Mouse (Mus musculus) lung, embryonic 14.5 days (tissue): ENCODE data around the gene Megf8. TPM values are rescaled to one million over a fixed set of nuclear protein-coding genes. Genes with fewer than 3 reads are reported as not detected.
A peak's percentile ranks its signal among the peaks of the same experiment; 100 is the strongest.

ENCODE experiments used
- ATAC-seq: fragments of 200-750 bp; cut with Nextera tagmentation; 2 replicates; pipeline ENCODE4 v1.8.0; 2017; ENCODE audit warnings: mild to moderate bottlenecking, moderate TSS enrichment, moderate library complexity; ENCODE audit not compliant: insufficient read depth
- DNase-seq: peaks from one replicate; pipeline ENCODE4 v3.0.0-alpha.2; 2015
- H3K27ac ChIP-seq: fragments of 300-500 bp; sonication (generic); 2 replicates; pipeline ENCODE4 v1.5.1; 2014; ENCODE audit warnings: low read depth, mild to moderate bottlenecking, moderate library complexity
- H3K27me3 ChIP-seq: fragments of 300-500 bp; sonication (generic); 2 replicates; pipeline ENCODE4 v1.6.1; 2014; ENCODE audit warnings: low read length, control low read depth; ENCODE audit not compliant: insufficient read depth
- H3K36me3 ChIP-seq: fragments of 300-500 bp; sonication (generic); 2 replicates; pipeline ENCODE4 v1.6.1; 2014; ENCODE audit warnings: control low read depth; ENCODE audit not compliant: insufficient read depth
- H3K4me1 ChIP-seq: fragments of 300-500 bp; sonication (generic); 2 replicates; pipeline ENCODE4 v1.6.1; 2014; ENCODE audit warnings: antibody characterized with exemption, control low read depth; ENCODE audit not compliant: insufficient read depth
- H3K4me2 ChIP-seq: fragments of 300-500 bp; sonication (generic); 2 replicates; pipeline ENCODE4 v1.6.1; 2014; ENCODE audit warnings: mild to moderate bottlenecking
- H3K4me3 ChIP-seq: fragments of 300-500 bp; sonication (generic); 2 replicates; pipeline ENCODE4 v1.5.1; 2014; ENCODE audit warnings: low read depth, low read length
- H3K9ac ChIP-seq: fragments of 300-500 bp; sonication (generic); 2 replicates; pipeline ENCODE4 v1.6.1; 2014
- H3K9me3 ChIP-seq: fragments of 300-500 bp; sonication (generic); 2 replicates; pipeline ENCODE4 v1.6.1; 2016; ENCODE audit warnings: low read depth, low read length, control low read depth
- CTCF ChIP-seq: IDR thresholded peaks from 2 replicates; pipeline ENCODE4 v1.5.1; 2016; ENCODE audit warnings: antibody characterized with exemption, low read depth
- WGBS: fragments of 180-500 bp; shearing (Covaris S2); extraction: QIAGEN DNeasy Blood & Tissue Kit; methylation state at CpG from one replicate; pipeline ENCODE4 v1.1.7; 2014; 5-methylcytosine and 5-hydroxymethylcytosine counted together
- polyA plus RNA-seq: library from polyadenylated mRNA; unstranded; fragments of >200 nt; fragmentation: Nextera tagmentation; extraction: Ambion mirVana; gene quantifications from 2 replicates; pipeline ENCODE4 v1.2.1, GENCODE M21; 2014

Gene Megf8
- polyA plus RNA-seq, 1 experiment from 2014 or later: 14.9 TPM

- no peak overlapping the region for H3K9ac ChIP-seq
- H3K4me3 ChIP-seq: no peak overlapping the region
- H3K27ac ChIP-seq: no peak overlapping the region
- peak; percentile 46 for DNase-seq
- no peaks in the 10 kb centered on the region for H3K4me1 ChIP-seq
- peak; percentile 60 for TF ChIP-seq CTCF
- H3K36me3 ChIP-seq: peaks cover 14% of the 10 kb centered on the region; the same call in 1 of the 2 replicates
- H3K9me3 ChIP-seq: no peaks in the 10 kb centered on the region
- 2% methylated on average over 33 of the region's 33 CpGs for WGBS
- ATAC-seq: no peak; the same call in 1 of the 2 replicates
- H3K4me2 ChIP-seq: peak overlapping the region; percentile 31; the same call in 1 of the 2 replicates
- peaks cover 38% of the 10 kb centered on the region for H3K27me3 ChIP-seq
Measured at GRCm38 (mm10) chr7:25367632-25368293, 50.8 kb downstream of the Megf8 start.

GRCm38 (mm10) chr7:25368333-25368732 lies 51.4 kb downstream of the Megf8 start:
- H3K4me3 ChIP-seq: no peak overlapping the region
- H3K4me1 ChIP-seq: no peaks in the 10 kb centered on the region
- no peak overlapping the region for H3K27ac ChIP-seq
- H3K4me2 ChIP-seq: no peak overlapping the region
- no peak for TF ChIP-seq CTCF
- no peak for DNase-seq
- H3K9me3 ChIP-seq: no peaks in the 10 kb centered on the region
- 25% methylated on average over 12 of the region's 12 CpGs for WGBS
- peaks cover 9% of the 10 kb centered on the region; the same call in 1 of the 2 replicates for H3K36me3 ChIP-seq
- no peak for ATAC-seq
- peaks cover 38% of the 10 kb centered on the region for H3K27me3 ChIP-seq
- H3K9ac ChIP-seq: no peak overlapping the region

GRCm38 (mm10) chr7:25369058-25369749 lies 52.2 kb downstream of the Megf8 start, which contains the start of gene Cnfn:
Cnfn (minus strand) TSS chr7:25369724.
- DNase-seq: no peak
- Histone ChIP-seq H3K27me3 (peaks cover 38% of the 10 kb centered on the region), H3K4me1 (no peaks in the 10 kb centered on the region), H3K4me2 (no peak within 1 kb of the TSS), H3K9me3 (no peaks in the 10 kb centered on the region), H3K4me3 (no peak within 1 kb of the TSS), H3K9ac (no peak within 1 kb of the TSS), H3K36me3 (0 out of 2 replicates have a peak, but pooled peaks cover under 1% of the 10 kb centered on the region), H3K27ac (no peak within 1 kb of the TSS)
- 47% methylated on average over 12 of the region's 12 CpGs for WGBS
- ATAC-seq: no peak
- TF ChIP-seq CTCF: no peak

GRCm38 (mm10) chr7:25372441-25372840 lies 55.5 kb downstream of the Megf8 start:
- Histone ChIP-seq H3K36me3 (no peaks in the 10 kb centered on the region), H3K27me3 (peaks cover 22% of the 10 kb centered on the region), H3K9me3 (no peaks in the 10 kb centered on the region), H3K27ac (no peak overlapping the region), H3K4me3 (no peak overlapping the region), H3K9ac (no peak overlapping the region), H3K4me1 (no peaks in the 10 kb centered on the region), H3K4me2 (no peak overlapping the region)
- ATAC-seq (no peak), DNase-seq (no peak)
- no peak for TF ChIP-seq CTCF
- 80% methylated on average over 5 of the region's 5 CpGs for WGBS

GRCm38 (mm10) chr7:25376556-25376955 lies 59.6 kb downstream of the Megf8 start:
- DNase-seq (peak; percentile 85), ATAC-seq (peak; percentile 33; the same call in 1 of the 2 replicates)
- Histone ChIP-seq H3K4me3 (peak overlapping the region; percentile 24), H3K9me3 (no peaks in the 10 kb centered on the region), H3K4me2 (peak overlapping the region; percentile 54), H3K36me3 (no peaks in the 10 kb centered on the region), H3K27ac (no peak overlapping the region), H3K4me1 (no peaks in the 10 kb centered on the region), H3K9ac (no peak overlapping the region), H3K27me3 (no peaks in the 10 kb centered on the region)
- 4% methylated on average over 17 of the region's 17 CpGs for WGBS
- no peak for TF ChIP-seq CTCF

- Histone ChIP-seq H3K36me3 (0 out of 2 replicates have a peak, but pooled peaks cover under 1% of the 10 kb centered on the region), H3K4me3 (peak overlapping the region; percentile 24; the same call in 1 of the 2 replicates), H3K27ac (no peak overlapping the region), H3K4me2 (peak overlapping the region; percentile 54), H3K9ac (no peak overlapping the region), H3K9me3 (no peaks in the 10 kb centered on the region), H3K4me1 (no peaks in the 10 kb centered on the region), H3K27me3 (no peaks in the 10 kb centered on the region)
- peak; percentile 53 for TF ChIP-seq CTCF
- no peak for ATAC-seq
- WGBS: 40% methylated on average over 8 of the region's 8 CpGs
- DNase-seq: peak; percentile 13
Measured at GRCm38 (mm10) chr7:25377100-25377700, 60.2 kb downstream of the Megf8 start.
